Mouse (Mus musculus): ENCODE measurements around the gene Slc44a4. TPM values are rescaled to one million over a fixed set of nuclear protein-coding genes. Genes with fewer than 3 reads are reported as not detected.
"Not testable (repeated sequence)": the region's sequence is repeated elsewhere in the genome, so short reads cannot be mapped to it uniquely, and the experiment has no call there.

Gene Slc44a4
- polyA plus RNA-seq, 1 experiment from 2014 or later: not detected

- Histone ChIP-seq H3K27ac (no peak overlapping the region), H3K4me3 (peak overlapping the region; percentile 77), H3K4me2 (replicated peaks) (peak overlapping the region; percentile 99), H3K4me1 (peaks cover 11% of the 10 kb centered on the region), H3K9ac (peak overlapping the region; percentile 84), H3K27me3 (no peaks in the 10 kb centered on the region), H3K36me3 (peaks cover 18% of the 10 kb centered on the region), H3K9me3 (no peaks in the 10 kb centered on the region)
- 12% methylated on average over 14 of the region's 14 CpGs for WGBS
- ATAC-seq (ENCODE audit: low FRiP score, low read depth): no peak
Observed at GRCm38 (mm10) chr17:34931735-34932098, 17.5 kb downstream of the Slc44a4 start.

GRCm38 (mm10) chr17:34932287-34932686 lies 18.0 kb downstream of the Slc44a4 start:
- Histone ChIP-seq H3K9me3 (no peaks in the 10 kb centered on the region), H3K27ac (no peak overlapping the region), H3K4me1 (peaks cover 11% of the 10 kb centered on the region), H3K9ac (peak overlapping the region; percentile 84), H3K4me2 (replicated peaks) (peak overlapping the region; percentile 99), H3K36me3 (peaks cover 18% of the 10 kb centered on the region), H3K4me3 (peak overlapping the region; percentile 77), H3K27me3 (no peaks in the 10 kb centered on the region)
- ATAC-seq (ENCODE audit: low FRiP score, low read depth): no peak
- 83% methylated on average over 8 of the region's 8 CpGs for WGBS

GRCm38 (mm10) chr17:34934031-34934430 lies 19.8 kb downstream of the Slc44a4 start:
- H3K9ac ChIP-seq: no peak overlapping the region; the same call in 1 of the 2 replicates
- peaks cover 18% of the 10 kb centered on the region for H3K36me3 ChIP-seq
- H3K27me3 ChIP-seq: no peaks in the 10 kb centered on the region
- 69% methylated on average over 24 of the region's 24 CpGs for WGBS
- H3K27ac ChIP-seq: no peak overlapping the region
- H3K4me2 ChIP-seq (replicated peaks): no peak overlapping the region
- no peaks in the 10 kb centered on the region for H3K9me3 ChIP-seq
- peaks cover 11% of the 10 kb centered on the region for H3K4me1 ChIP-seq
- no peak overlapping the region for H3K4me3 ChIP-seq
- no peak for ATAC-seq (ENCODE audit: low FRiP score, low read depth)

- H3K9me3 ChIP-seq: no peaks in the 10 kb centered on the region
- H3K4me2 ChIP-seq (replicated peaks): no peak overlapping the region
- H3K9ac ChIP-seq: peak overlapping the region; percentile 36; the same call in 1 of the 2 replicates
- H3K27me3 ChIP-seq: no peaks in the 10 kb centered on the region
- ATAC-seq (ENCODE audit: low FRiP score, low read depth): no peak
- H3K36me3 ChIP-seq: peaks cover 18% of the 10 kb centered on the region
- WGBS: 49% methylated on average over 8 of the region's 8 CpGs
- no peak overlapping the region for H3K27ac ChIP-seq
- H3K4me3 ChIP-seq: no peak overlapping the region
- peaks cover 11% of the 10 kb centered on the region for H3K4me1 ChIP-seq
Observed at GRCm38 (mm10) chr17:34934830-34935229, 20.6 kb downstream of the Slc44a4 start.

- 86% methylated on average over 6 of the region's 6 CpGs for WGBS
Observed at GRCm38 (mm10) chr17:34937960-34938505, 23.8 kb downstream of the Slc44a4 start.

GRCm38 (mm10) chr17:34941344-34942041 lies 27.2 kb downstream of the Slc44a4 start:
- H3K4me3 ChIP-seq: peak overlapping the region; percentile 31
- H3K27me3 ChIP-seq: no peaks in the 10 kb centered on the region
- no peaks in the 10 kb centered on the region for H3K36me3 ChIP-seq
- 5% methylated on average over 15 of the region's 15 CpGs for WGBS
- H3K9ac ChIP-seq: peak overlapping the region; percentile 48
- H3K4me2 ChIP-seq (replicated peaks): peak overlapping the region; percentile 57
- no peak overlapping the region for H3K27ac ChIP-seq
- ATAC-seq (ENCODE audit: low FRiP score, low read depth): 0 out of 2 replicates have a peak, but pooled peaks have one; percentile 36
- peaks cover 9% of the 10 kb centered on the region for H3K4me1 ChIP-seq
- no peaks in the 10 kb centered on the region for H3K9me3 ChIP-seq

More at GRCm38 (mm10) chr17:34937960-34938505, 23.8 kb downstream of the Slc44a4 start:
- Histone ChIP-seq H3K4me3 (no peak overlapping the region), H3K36me3 (peaks cover 18% of the 10 kb centered on the region), H3K27me3 (no peaks in the 10 kb centered on the region), H3K4me1 (peaks cover 9% of the 10 kb centered on the region), H3K9ac (no peak overlapping the region), H3K27ac (no peak overlapping the region), H3K9me3 (no peaks in the 10 kb centered on the region), H3K4me2 (replicated peaks) (no peak overlapping the region)
- ATAC-seq (ENCODE audit: low FRiP score, low read depth): no peak

- H3K27me3 ChIP-seq: no peaks in the 10 kb centered on the region
Observed at GRCm38 (mm10) chr17:34943128-34943815, 29.0 kb downstream of the Slc44a4 start.

GRCm38 (mm10) chr17:34944362-34944761 lies 30.1 kb downstream of the Slc44a4 start:
- Histone ChIP-seq H3K27me3 (no peaks in the 10 kb centered on the region), H3K9ac (no peak overlapping the region), H3K9me3 (no peaks in the 10 kb centered on the region), H3K4me3 (no peak overlapping the region), H3K27ac (no peak overlapping the region), H3K4me2 (replicated peaks) (no peak overlapping the region), H3K36me3 (peaks cover 1% of the 10 kb centered on the region), H3K4me1 (peaks cover 9% of the 10 kb centered on the region)
- ATAC-seq (ENCODE audit: low FRiP score, low read depth): no peak

More at GRCm38 (mm10) chr17:34943128-34943815, 29.0 kb downstream of the Slc44a4 start:
- WGBS: 81% methylated on average over 4 of the region's 4 CpGs
- peaks cover 9% of the 10 kb centered on the region for H3K4me1 ChIP-seq
- H3K4me2 ChIP-seq (replicated peaks): no peak overlapping the region
- no peak overlapping the region for H3K27ac ChIP-seq
- no peaks in the 10 kb centered on the region for H3K9me3 ChIP-seq
- H3K36me3 ChIP-seq: no peaks in the 10 kb centered on the region
- 0 out of 2 replicates have a peak overlapping the region, but pooled peaks have one; percentile 4 for H3K9ac ChIP-seq
- no peak overlapping the region for H3K4me3 ChIP-seq
- ATAC-seq (ENCODE audit: low FRiP score, low read depth): no peak

GRCm38 (mm10) chr17:34946486-34947140 lies 32.3 kb downstream of the Slc44a4 start:
- no peak for ATAC-seq (ENCODE audit: low FRiP score, low read depth)
- peaks cover 18% of the 10 kb centered on the region for H3K4me1 ChIP-seq
- H3K27me3 ChIP-seq: no peaks in the 10 kb centered on the region
- H3K27ac ChIP-seq: no peak overlapping the region
- H3K4me2 ChIP-seq (replicated peaks): no peak overlapping the region
- no peaks in the 10 kb centered on the region for H3K9me3 ChIP-seq
- 91% methylated on average over 5 of the region's 5 CpGs for WGBS
- peaks cover 19% of the 10 kb centered on the region for H3K36me3 ChIP-seq
- H3K9ac ChIP-seq: no peak overlapping the region
- H3K4me3 ChIP-seq: no peak overlapping the region

GRCm38 (mm10) chr17:34947606-34948005 lies 33.3 kb downstream of the Slc44a4 start:
- ATAC-seq (ENCODE audit: low FRiP score, low read depth): no peak
- Histone ChIP-seq H3K36me3 (peaks cover 19% of the 10 kb centered on the region), H3K27ac (no peak overlapping the region), H3K4me1 (peaks cover 13% of the 10 kb centered on the region), H3K9ac (no peak overlapping the region), H3K9me3 (no peaks in the 10 kb centered on the region), H3K4me3 (no peak overlapping the region), H3K4me2 (replicated peaks) (no peak overlapping the region), H3K27me3 (no peaks in the 10 kb centered on the region)
- WGBS: 21% methylated on average over 8 of the region's 8 CpGs

- not testable (repeated sequence) for H3K4me3 ChIP-seq
Observed at GRCm38 (mm10) chr17:34948721-34949552, 34.7 kb downstream of the Slc44a4 start.

More at GRCm38 (mm10) chr17:34948721-34949552, 34.7 kb downstream of the Slc44a4 start:
- 61% methylated on average over 9 of the region's 9 CpGs for WGBS
- H3K9ac ChIP-seq; ATAC-seq (ENCODE audit: low FRiP score, low read depth); H3K4me2 ChIP-seq (replicated peaks); H3K27me3 ChIP-seq; H3K9me3 ChIP-seq: not testable (repeated sequence)
- peaks cover 13% of the 10 kb centered on the region for H3K4me1 ChIP-seq
- peaks cover 19% of the 10 kb centered on the region for H3K36me3 ChIP-seq
- 0 out of 2 replicates have a peak overlapping the region, but pooled peaks have one; percentile 94 for H3K27ac ChIP-seq

Measured in limb, embryonic 13.5 days (tissue).